Mouse (Mus musculus) myocyte (in vitro differentiated cells): ENCODE data around the gene Postn. TPM values are rescaled to one million over a fixed set of nuclear protein-coding genes. Genes with fewer than 3 reads are reported as not detected.

Experiments
- H3K27me3 ChIP-seq: one replicate; pipeline ENCODE4 v1.6.1; 2011; ENCODE audit not compliant: control insufficient read depth, insufficient read depth, insufficient read length
- H3K36me3 ChIP-seq: one replicate; pipeline ENCODE4 v1.6.1; 2011; ENCODE audit not compliant: control insufficient read depth, insufficient read depth
- H3K4me2 ChIP-seq: one replicate; pipeline ENCODE4 v1.6.1; 2011; ENCODE audit warnings: low read depth, control low read depth
- H3K4me3 ChIP-seq: one replicate; pipeline ENCODE4 v1.5.1; 2011; ENCODE audit warnings: mild to moderate bottlenecking, control low read depth, moderate library complexity
- H3K79me2 ChIP-seq: one replicate; pipeline ENCODE4 v1.6.1; 2011; ENCODE audit not compliant: control insufficient read depth, insufficient read depth
- H3ac ChIP-seq: one replicate; pipeline ENCODE4 v1.6.1; 2011; ENCODE audit not compliant: control insufficient read depth, insufficient read length
- CEBPB ChIP-seq: IDR thresholded peaks from 2 replicates; pipeline ENCODE4 v1.6.1; 2011; ENCODE audit warnings: mild to moderate bottlenecking, moderate library complexity; ENCODE audit not compliant: poor library complexity, insufficient read depth, severe bottlenecking
- E2F4 ChIP-seq: IDR thresholded peaks from one replicate; pipeline ENCODE4 v1.6.1; 2011; ENCODE audit warnings: mild to moderate bottlenecking, control low read depth, moderate library complexity; ENCODE audit not compliant: insufficient read depth
- MAX ChIP-seq: IDR thresholded peaks from one replicate; pipeline ENCODE4 v1.6.1; 2011; ENCODE audit warnings: low read depth, mild to moderate bottlenecking, control low read depth
- MYOD1 ChIP-seq, 3 experiments: IDR thresholded peaks; one replicate each; pipeline ENCODE4 v1.6.1; 2011; ENCODE audit warnings: control low read depth in 2 of 3, low read depth in 2 of 3, mild to moderate bottlenecking in 2 of 3, moderate library complexity in 1 of 3; ENCODE audit not compliant: insufficient read length in 2 of 3, control insufficient read depth in 1 of 3
- MYOG ChIP-seq, 3 experiments: IDR thresholded peaks; one replicate each; pipeline ENCODE4 v1.6.1; 2011; ENCODE audit warnings: control low read depth in 2 of 3, low read depth in 2 of 3, mild to moderate bottlenecking in 2 of 3; ENCODE audit not compliant: insufficient read length in 2 of 3, control insufficient read depth in 1 of 3, insufficient read depth in 1 of 3
- POLR2A ChIP-seq: IDR thresholded peaks from one replicate; pipeline ENCODE4 v1.6.1; 2011; ENCODE audit warnings: low read depth, mild to moderate bottlenecking, control low read depth, moderate library complexity; ENCODE audit not compliant: insufficient read length
- POLR2AphosphoS2 ChIP-seq: IDR thresholded peaks from one replicate; pipeline ENCODE4 v1.6.1; 2011; ENCODE audit warnings: low read depth, control low read depth; ENCODE audit not compliant: insufficient read length
- REST ChIP-seq: IDR thresholded peaks from one replicate; pipeline ENCODE4 v1.6.1; 2011; ENCODE audit warnings: mild to moderate bottlenecking, control low read depth, moderate library complexity; ENCODE audit not compliant: insufficient read depth, insufficient read length
- SRF ChIP-seq: IDR thresholded peaks from one replicate; pipeline ENCODE4 v1.6.1; 2011; ENCODE audit warnings: low read depth; ENCODE audit not compliant: control insufficient read depth, insufficient read length
- TCF12 ChIP-seq: IDR thresholded peaks from one replicate; pipeline ENCODE4 v1.6.1; 2011; ENCODE audit warnings: mild to moderate bottlenecking, control low read depth; ENCODE audit not compliant: poor library complexity, insufficient read depth, severe bottlenecking
- TCF3 ChIP-seq: IDR thresholded peaks from one replicate; pipeline ENCODE4 v1.6.1; 2011; ENCODE audit warnings: low read depth, control low read depth; ENCODE audit not compliant: insufficient read length
- USF1 ChIP-seq: IDR thresholded peaks from one replicate; pipeline ENCODE4 v1.6.1; 2011; ENCODE audit warnings: low read depth, mild to moderate bottlenecking, control low read depth, moderate library complexity
- polyA plus RNA-seq: library from polyadenylated mRNA; unstranded; fragments of >200 nt; fragmentation: generic; extraction: Trizol; gene quantifications from one replicate; pipeline ENCODE4 v1.2.1, GENCODE M21; 2012; ENCODE audit warnings: missing spikeins

Postn gene
- polyA plus RNA-seq, 1 experiment, result 6.5 TPM

GRCm38 (mm10) chr3:54414386-54414785 is 53.5 kb downstream of the Postn start:
- Histone ChIP-seq H3K4me3 (no peak overlapping the region), H3K79me2 (no peaks in the 10 kb centered on the region), H3K4me2 (no peak overlapping the region), H3K27me3 (no peaks in the 10 kb centered on the region), H3K36me3 (no peaks in the 10 kb centered on the region), H3ac (no peak overlapping the region)
- TF ChIP-seq REST, result no peak
- TF ChIP-seq CEBPB, result no peak
- no peak for TF ChIP-seq SRF
- no peak for TF ChIP-seq USF1
- no peak for TF ChIP-seq TCF3
- TF ChIP-seq MYOG (IDR thresholded peaks at IDR 0.05; ENCODE audit: control insufficient read depth in 1 of 3, insufficient read depth in 1 of 3, insufficient read length in 2 of 3, low read depth in 2 of 3), result no peak
- no peak for TF ChIP-seq MAX
- TF ChIP-seq E2F4, result no peak
- TF ChIP-seq MYOD1 (IDR thresholded peaks at IDR 0.05; ENCODE audit: control insufficient read depth in 1 of 3, insufficient read length in 2 of 3, low read depth in 2 of 3), result no peak

GRCm38 (mm10) chr3:54417833-54418386 is 57.0 kb downstream of the Postn start:
- no peak overlapping the region for H3K4me2 ChIP-seq
- TF ChIP-seq MAX, result no peak
- TF ChIP-seq REST, result no peak
- no peak for TF ChIP-seq TCF12
- TF ChIP-seq MYOD1 (IDR thresholded peaks at IDR 0.05; ENCODE audit: control insufficient read depth in 1 of 3, insufficient read length in 2 of 3, low read depth in 2 of 3), result no peak
- no peak for TF ChIP-seq E2F4
- TF ChIP-seq SRF, result no peak
- no peak for TF ChIP-seq POLR2A
- TF ChIP-seq TCF3, result no peak
- TF ChIP-seq USF1, result no peak
- no peak for TF ChIP-seq CEBPB
- no peak overlapping the region for H3ac ChIP-seq
- no peaks in the 10 kb centered on the region for H3K36me3 ChIP-seq
- no peaks in the 10 kb centered on the region for H3K27me3 ChIP-seq
- H3K4me3 ChIP-seq, result no peak overlapping the region
- H3K79me2 ChIP-seq, result no peaks in the 10 kb centered on the region

- no peaks in the 10 kb centered on the region for H3K79me2 ChIP-seq
- H3K4me2 ChIP-seq, result no peak overlapping the region
- H3K36me3 ChIP-seq, result no peaks in the 10 kb centered on the region
- no peak overlapping the region for H3K4me3 ChIP-seq
- TF ChIP-seq TCF12 (no peak), TCF3 (no peak), POLR2AphosphoS2 (no peak), MYOG (IDR thresholded peaks at IDR 0.05; ENCODE audit: control insufficient read depth in 1 of 3, insufficient read depth in 1 of 3, insufficient read length in 2 of 3, low read depth in 2 of 3) (no peak), MAX (no peak), MYOD1 (IDR thresholded peaks at IDR 0.05; ENCODE audit: control insufficient read depth in 1 of 3, insufficient read length in 2 of 3, low read depth in 2 of 3) (no peak), USF1 (no peak), SRF (no peak), POLR2A (no peak), CEBPB (no peak), E2F4 (no peak), REST (no peak)
- no peak overlapping the region for H3ac ChIP-seq
- no peaks in the 10 kb centered on the region for H3K27me3 ChIP-seq
These were observed 59.5 kb downstream of the Postn start for GRCm38 (mm10) chr3:54420189-54420928.

GRCm38 (mm10) chr3:54420983-54421382 is 60.1 kb downstream of the Postn start:
- no peaks in the 10 kb centered on the region for H3K36me3 ChIP-seq
- no peaks in the 10 kb centered on the region for H3K79me2 ChIP-seq
- H3K4me3 ChIP-seq, result no peak overlapping the region
- TF ChIP-seq POLR2A, result no peak
- TF ChIP-seq CEBPB, result no peak
- no peak for TF ChIP-seq MYOD1 (IDR thresholded peaks at IDR 0.05; ENCODE audit: control insufficient read depth in 1 of 3, insufficient read length in 2 of 3, low read depth in 2 of 3)
- no peak for TF ChIP-seq SRF
- H3K4me2 ChIP-seq, result no peak overlapping the region
- no peak overlapping the region for H3ac ChIP-seq
- no peaks in the 10 kb centered on the region for H3K27me3 ChIP-seq

- H3K4me3 ChIP-seq, result no peak overlapping the region
These were observed 60.8 kb downstream of the Postn start for GRCm38 (mm10) chr3:54421666-54422065.

More at GRCm38 (mm10) chr3:54421666-54422065, 60.8 kb downstream of the Postn start:
- no peak overlapping the region for H3ac ChIP-seq
- H3K4me2 ChIP-seq, result no peak overlapping the region
- no peaks in the 10 kb centered on the region for H3K27me3 ChIP-seq
- no peaks in the 10 kb centered on the region for H3K36me3 ChIP-seq
- no peak for TF ChIP-seq MYOD1 (IDR thresholded peaks at IDR 0.05; ENCODE audit: control insufficient read depth in 1 of 3, insufficient read length in 2 of 3, low read depth in 2 of 3)
- no peak for TF ChIP-seq TCF3
- no peak for TF ChIP-seq SRF
- no peak for TF ChIP-seq MAX
- no peak for TF ChIP-seq USF1
- no peak for TF ChIP-seq TCF12
- H3K79me2 ChIP-seq, result no peaks in the 10 kb centered on the region
